Mouse (Mus musculus): Measurements from ENCODE around the gene Edc3.

Gene Edc3

GRCm38 (mm10) chr9:57762563-57762991, 54.2 kb downstream of the Edc3 start:
- DNase-seq (ENCODE audit: low spot score) = peak; percentile 69

DNA sequence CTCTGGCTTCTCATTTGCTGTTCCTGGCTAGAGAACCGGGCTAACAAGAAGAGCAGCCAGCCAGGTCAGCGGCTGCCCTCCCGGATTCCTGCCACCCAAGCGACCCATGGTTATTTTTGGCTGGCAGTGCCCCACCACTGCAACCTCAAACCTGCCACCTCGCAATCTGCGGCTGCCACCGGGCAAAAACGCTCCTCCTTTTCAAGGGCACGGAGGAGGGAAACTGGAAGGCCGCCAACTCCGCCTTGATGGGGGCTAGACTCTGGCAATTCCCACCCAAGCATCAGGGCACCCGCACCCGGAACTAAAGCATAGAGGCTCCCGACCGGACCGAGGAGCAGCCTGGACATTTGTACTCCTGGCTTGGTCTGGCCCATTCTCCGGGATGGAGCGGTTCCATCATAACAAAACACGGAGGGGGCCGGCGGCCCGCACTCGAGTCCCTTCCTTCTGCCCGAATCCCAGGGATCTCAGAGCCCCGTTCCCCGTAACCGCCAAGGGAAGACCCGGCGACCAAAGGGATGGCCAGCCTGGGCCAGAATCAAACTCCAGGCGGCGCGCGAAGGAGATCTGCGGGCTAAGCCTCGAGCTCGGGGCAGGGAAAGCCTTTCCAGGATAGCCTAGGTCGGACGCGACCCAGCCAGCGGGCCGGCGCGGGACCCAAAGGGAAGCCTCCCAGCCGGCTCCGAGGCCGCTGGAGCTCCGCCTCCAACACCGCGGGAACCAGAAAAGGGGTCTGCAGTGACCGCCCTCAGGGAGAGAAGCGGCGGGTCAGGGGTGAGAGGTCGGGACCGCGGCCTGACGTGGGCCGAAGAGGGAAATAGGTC, 56.0 kb downstream of the Edc3 start:
- DNase-seq (ENCODE audit: low spot score) = peak; percentile 71

- DNase-seq (ENCODE audit: low spot score) = peak; percentile 91
Measured at GRCm38 (mm10) chr9:57764974-57765363, 56.6 kb downstream of the Edc3 start.

DNA sequence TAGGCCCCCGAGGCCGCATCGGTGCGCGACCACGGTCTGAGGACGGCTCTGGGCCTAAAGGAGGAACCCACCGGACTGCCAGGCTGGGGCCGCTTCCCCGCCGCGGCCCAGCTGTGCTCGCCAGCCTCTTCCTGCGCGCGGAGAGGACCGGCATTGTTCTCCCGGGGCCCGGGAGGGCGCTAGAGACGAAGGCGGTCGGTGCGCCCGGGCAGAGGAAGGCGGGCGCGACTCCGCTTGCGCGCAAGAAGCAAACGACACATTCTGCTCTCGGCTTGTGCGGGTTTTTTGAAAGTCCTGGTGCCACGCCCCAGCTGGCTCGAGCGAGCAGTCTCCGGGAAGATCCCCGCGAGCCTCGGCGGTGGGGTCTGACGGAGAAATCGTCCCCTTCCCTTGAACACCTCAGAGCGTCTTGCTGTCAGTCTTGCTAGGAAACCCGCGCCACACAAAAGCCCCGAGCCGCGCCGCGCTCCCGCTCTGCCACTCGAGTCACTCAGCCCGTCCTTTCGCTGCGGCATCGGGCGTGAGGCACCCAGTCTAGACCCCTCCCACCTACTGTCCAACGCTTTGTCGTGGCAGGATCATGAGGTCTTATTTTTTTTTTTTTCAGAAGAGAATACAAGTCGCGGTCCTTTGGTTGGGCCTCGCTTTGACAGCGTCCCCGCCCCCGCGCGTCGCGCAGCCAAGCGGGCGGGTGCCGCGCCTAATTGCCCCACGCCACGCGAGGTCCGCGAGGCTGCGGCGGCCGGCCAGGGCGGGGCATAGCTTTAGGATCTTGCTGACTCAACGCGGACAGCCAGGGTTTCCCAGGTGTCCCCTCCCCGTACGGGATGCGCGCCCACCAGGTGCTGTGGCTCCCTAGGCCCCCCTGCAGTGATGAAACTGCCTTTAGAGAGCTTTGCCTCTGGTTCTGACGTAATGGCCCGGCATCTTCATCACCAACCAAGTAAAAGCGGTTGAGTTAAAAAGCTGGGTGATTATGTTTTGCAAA, 57.3 kb downstream of the Edc3 start, which contains the start of gene Clk3:
TSS of gene Clk3 (minus strand) at position 497 of the 988 bp plus-strand sequence.
- DNase-seq (ENCODE audit: low spot score) = peak; percentile 89

GRCm38 (mm10) chr9:57766431-57766830, 58.1 kb downstream of the Edc3 start:
- DNase-seq (ENCODE audit: low spot score) = peak; percentile 35

- DNase-seq (ENCODE audit: low spot score) = no peak
Measured at GRCm38 (mm10) chr9:57767231-57767630, 58.9 kb downstream of the Edc3 start.

GRCm38 (mm10) chr9:57769539-57770069, 61.3 kb downstream of the Edc3 start:
- no peak for DNase-seq (ENCODE audit: low spot score)

GRCm38 (mm10) chr9:57770214-57770613, 61.9 kb downstream of the Edc3 start:
- DNase-seq (ENCODE audit: low spot score) = no peak

- no peak for DNase-seq (ENCODE audit: low spot score)
Measured at GRCm38 (mm10) chr9:57770836-57771235, 62.5 kb downstream of the Edc3 start.

- DNase-seq (ENCODE audit: low spot score) = no peak
Measured at GRCm38 (mm10) chr9:57773754-57774153, 65.4 kb downstream of the Edc3 start.

DNA sequence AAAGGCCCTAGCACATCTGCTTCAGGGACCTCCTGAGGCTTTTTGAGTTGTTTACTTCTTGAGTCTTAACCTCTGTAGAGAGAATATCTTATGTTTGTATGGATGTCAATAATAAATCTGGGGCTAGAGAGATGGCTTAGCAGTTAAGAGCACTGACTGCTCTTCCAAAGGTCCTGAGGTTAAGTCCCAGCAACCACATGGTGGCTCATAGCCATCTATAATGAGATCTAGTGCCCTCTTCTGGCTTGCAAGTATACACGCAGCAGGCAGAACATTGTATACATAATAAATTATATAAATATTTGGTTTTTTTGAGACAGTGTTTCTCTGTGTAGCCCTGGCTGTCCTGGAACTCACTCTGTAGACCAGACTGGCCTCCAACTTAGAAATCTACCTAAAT, 65.8 kb downstream of the Edc3 start:
- DNase-seq (ENCODE audit: low spot score) = no peak

- DNase-seq (ENCODE audit: low spot score) = no peak
Measured at GRCm38 (mm10) chr9:57775026-57775425, 66.7 kb downstream of the Edc3 start.

DNA sequence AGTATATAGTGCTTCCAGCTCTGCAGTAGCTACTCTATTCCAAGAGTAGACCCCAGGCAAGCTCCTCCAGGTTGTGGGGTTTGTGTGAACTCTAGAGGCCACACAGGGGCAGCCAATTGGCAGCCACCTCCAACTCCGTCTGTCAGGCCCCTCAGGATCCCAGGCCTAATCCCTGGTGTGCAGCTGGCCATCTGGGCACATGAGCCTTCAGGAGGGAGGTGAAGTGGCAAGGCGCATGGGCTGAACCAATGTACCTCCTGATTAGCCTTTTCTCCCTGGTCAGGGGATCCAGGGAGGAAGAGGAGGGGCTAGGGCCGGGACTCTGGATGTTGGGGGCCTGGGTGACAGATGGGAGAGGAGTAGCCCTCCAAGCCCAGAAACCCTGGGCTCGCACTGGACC, 67.4 kb downstream of the Edc3 start:
- no peak for DNase-seq (ENCODE audit: low spot score)

DNA sequence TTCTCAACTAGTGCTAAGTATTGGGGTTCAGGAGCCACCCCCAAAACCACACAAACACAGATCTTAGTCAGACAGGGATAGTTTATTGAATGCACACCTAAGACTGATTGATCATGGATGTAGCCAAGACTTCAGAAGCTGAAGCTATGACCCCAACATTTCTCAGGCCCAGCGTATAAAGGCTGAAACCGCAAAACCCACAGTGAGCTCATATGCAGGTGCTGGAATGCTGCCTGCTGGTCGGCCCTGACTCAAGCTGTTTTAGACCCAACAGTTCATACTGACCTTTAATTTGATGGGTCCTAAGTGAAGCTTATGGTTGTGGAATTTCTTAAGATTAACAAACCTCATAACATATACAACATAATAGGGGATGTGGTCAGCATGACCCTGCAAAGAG, 74.3 kb downstream of the Edc3 start:
- DNase-seq (ENCODE audit: low spot score) = no peak

GRCm38 (mm10) chr9:57789733-57790132, 81.4 kb downstream of the Edc3 start:
- no peak for DNase-seq (ENCODE audit: low spot score)

DNA sequence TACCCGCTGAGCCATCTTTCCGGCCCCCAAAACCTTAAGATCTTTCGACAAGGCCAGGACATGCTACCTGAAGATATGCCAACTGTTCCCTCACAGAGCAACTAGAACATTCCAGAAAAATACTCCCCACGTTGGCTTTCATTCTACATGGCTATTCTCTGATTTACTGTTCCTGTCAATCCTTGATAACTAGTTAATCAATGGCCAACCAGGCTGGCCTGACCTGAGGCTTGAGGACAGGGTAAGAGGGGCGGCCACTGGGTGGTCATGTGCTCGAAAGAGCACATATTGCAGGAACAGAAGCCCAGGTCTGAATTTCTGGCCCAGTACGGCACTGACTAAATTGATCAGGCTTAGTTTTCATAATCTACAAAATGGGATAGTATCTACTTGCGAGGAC, 89.1 kb downstream of the Edc3 start:
- no peak for DNase-seq (ENCODE audit: low spot score)

DNA sequence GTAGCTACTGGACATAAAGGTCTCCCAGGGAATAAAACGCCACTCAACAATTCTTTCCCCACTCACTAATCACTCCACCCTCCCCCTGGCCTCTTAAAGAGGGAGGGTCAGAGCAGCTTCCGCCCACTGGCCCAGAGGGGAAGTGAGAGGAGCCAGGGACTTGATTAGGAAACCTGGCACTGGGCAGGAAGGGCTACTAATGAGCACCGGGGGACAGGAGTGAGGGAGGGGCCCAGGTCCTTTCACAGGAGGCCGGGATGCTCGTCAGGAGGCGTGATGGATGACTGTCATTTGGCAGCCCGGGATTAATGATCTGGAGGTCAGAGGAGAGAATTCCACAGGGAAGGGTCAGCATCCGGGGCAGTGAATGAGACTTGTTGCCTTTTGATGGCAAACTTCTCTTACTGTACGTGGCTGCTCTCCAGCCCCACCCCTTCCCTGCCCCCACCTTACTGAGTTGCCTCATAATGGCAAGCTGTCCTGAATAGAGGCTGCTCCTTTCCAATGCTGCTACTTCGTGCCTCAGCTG, 90.4 kb downstream of the Edc3 start:
- DNase-seq (ENCODE audit: low spot score) = no peak

- no peak for DNase-seq (ENCODE audit: low spot score)
Measured at GRCm38 (mm10) chr9:57800325-57800975, 92.1 kb downstream of the Edc3 start.

Data from MN1 (cell line).